Mouse (Mus musculus) stomach, embryonic 15.5 days (tissue): Measurements from ENCODE around the gene Moap1. TPM values are rescaled to one million over a fixed set of nuclear protein-coding genes. Genes with fewer than 3 reads are reported as not detected.

ENCODE experiments used
- ATAC-seq: fragments of 200-750 bp; cut with Nextera tagmentation; 2 replicates; pipeline ENCODE4 v1.8.0; 2017; ENCODE audit warnings: low read depth, moderate number of reproducible peaks, moderate TSS enrichment; ENCODE audit not compliant: insufficient read depth, low FRiP score
- H3K27ac ChIP-seq: fragments of 300-500 bp; sonication (generic); 2 replicates; pipeline ENCODE4 v1.5.1; 2015; ENCODE audit warnings: mild to moderate bottlenecking, inconsistent platforms
- H3K27me3 ChIP-seq: fragments of 300-500 bp; sonication (generic); replicated peaks from 2 replicates; pipeline ENCODE4 v1.6.1; 2015; ENCODE audit warnings: inconsistent platforms
- H3K36me3 ChIP-seq: fragments of 300-500 bp; sonication (generic); 2 replicates; pipeline ENCODE4 v1.6.1; 2015; ENCODE audit warnings: inconsistent platforms
- H3K4me1 ChIP-seq: fragments of 300-500 bp; sonication (generic); 2 replicates; pipeline ENCODE4 v1.6.1; 2015; ENCODE audit warnings: inconsistent platforms
- H3K4me2 ChIP-seq: fragments of 300-500 bp; sonication (generic); 2 replicates; pipeline ENCODE4 v1.6.1; 2015; ENCODE audit warnings: mild to moderate bottlenecking, inconsistent platforms
- H3K4me3 ChIP-seq: fragments of 300-500 bp; sonication (generic); replicated peaks from 2 replicates; pipeline ENCODE4 v1.5.1; 2015; ENCODE audit warnings: inconsistent platforms
- H3K9ac ChIP-seq: fragments of 300-500 bp; sonication (generic); 2 replicates; pipeline ENCODE4 v1.6.1; 2015; ENCODE audit warnings: inconsistent platforms
- H3K9me3 ChIP-seq: fragments of 300-500 bp; sonication (generic); 2 replicates; pipeline ENCODE4 v1.6.1; 2016; ENCODE audit warnings: inconsistent platforms
- WGBS: fragments of 180-500 bp; shearing (Covaris S2); methylation state at CpG from one replicate; pipeline ENCODE4 v1.1.7; 2015; 5-methylcytosine and 5-hydroxymethylcytosine counted together
- polyA plus RNA-seq: library from polyadenylated mRNA; unstranded; fragments of >200 nt; fragmentation: Nextera tagmentation; extraction: Ambion mirVana; gene quantifications from 2 replicates; pipeline ENCODE4 v1.2.1, GENCODE M21; 2015

Moap1 gene
- polyA plus RNA-seq, 1 experiment from 2014 or later = 20.7 TPM

DNA sequence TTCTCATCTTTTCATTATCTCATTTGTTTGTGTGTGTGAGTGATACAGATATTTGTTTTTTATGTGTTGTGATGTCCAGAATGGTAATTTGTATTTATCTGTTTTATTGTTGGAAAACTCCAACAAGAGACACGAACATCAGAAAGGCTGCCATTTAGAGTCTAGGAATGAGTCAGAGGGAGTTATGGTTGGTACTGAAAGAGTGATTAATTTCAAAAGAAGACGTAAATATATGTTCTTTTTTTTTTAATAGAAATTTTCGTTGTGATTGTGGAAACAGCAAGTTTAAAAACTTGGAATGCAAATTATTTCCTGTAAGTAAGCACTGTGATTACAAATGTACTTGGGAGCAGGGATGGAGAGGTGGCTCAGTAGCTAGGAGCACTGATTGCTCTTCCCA, 18.2 kb upstream of the Moap1 start:
- Histone ChIP-seq H3K4me3 (no peak overlapping the region), H3K4me2 (no peak overlapping the region), H3K4me1 (peaks cover 14% of the 10 kb centered on the region; the same call in 1 of the 2 replicates), H3K27me3 (no peaks in the 10 kb centered on the region), H3K9me3 (no peaks in the 10 kb centered on the region), H3K9ac (no peak overlapping the region), H3K27ac (no peak overlapping the region), H3K36me3 (peaks cover 10% of the 10 kb centered on the region)
- 82% methylated on average over 3 of the region's 3 CpGs for WGBS
- no peak for ATAC-seq

DNA sequence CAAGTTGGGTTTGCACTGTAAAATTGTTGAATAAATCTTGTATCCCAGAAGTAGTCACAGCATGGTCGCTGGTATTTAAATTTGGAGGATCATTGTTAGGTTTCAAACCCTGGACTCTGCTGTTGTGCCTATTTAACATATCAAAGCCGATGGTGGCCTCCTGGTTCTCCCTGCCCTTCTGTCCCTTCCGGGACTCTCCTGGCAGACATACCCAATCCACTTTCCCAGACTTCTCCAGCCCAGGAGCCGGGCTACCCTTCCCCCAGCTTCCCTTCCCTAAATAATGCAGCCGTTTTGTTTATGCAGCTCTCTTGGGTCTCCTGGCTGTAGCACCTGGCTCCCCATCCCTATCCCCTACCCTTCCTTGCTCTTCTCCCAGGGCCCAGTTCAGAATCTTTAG, 15.5 kb upstream of the Moap1 start:
- H3K4me1 ChIP-seq = peaks cover 18% of the 10 kb centered on the region; the same call in 1 of the 2 replicates
- WGBS = 3% methylated on average over 5 of the region's 5 CpGs
- H3K27ac ChIP-seq = no peak overlapping the region
- H3K4me3 ChIP-seq = peak overlapping the region; percentile 66
- H3K4me2 ChIP-seq = peak overlapping the region; percentile 67
- peaks cover 2% of the 10 kb centered on the region; the same call in 1 of the 2 replicates for H3K36me3 ChIP-seq
- ATAC-seq = no peak
- no peaks in the 10 kb centered on the region for H3K27me3 ChIP-seq
- H3K9me3 ChIP-seq = no peaks in the 10 kb centered on the region
- H3K9ac ChIP-seq = peak overlapping the region; percentile 60

DNA sequence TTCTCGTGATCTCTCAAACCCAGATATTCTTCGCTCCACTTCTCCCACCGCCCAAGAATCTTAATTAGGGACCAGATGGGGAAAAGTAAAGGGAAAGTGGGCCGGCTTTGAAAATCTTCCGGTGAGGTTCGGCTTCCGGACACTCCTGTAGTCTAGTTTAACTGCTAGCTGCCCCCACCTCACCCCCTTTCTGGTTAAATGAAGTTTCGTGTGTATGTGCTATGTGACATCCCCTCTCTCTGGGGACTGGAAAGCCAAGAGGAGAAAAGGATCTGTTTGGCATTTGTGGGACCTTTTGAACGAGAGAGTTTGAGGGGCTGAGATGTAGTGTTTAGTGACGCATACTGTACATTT, 14.9 kb upstream of the Moap1 start, which contains the start of gene Gm20604:
Gene Gm20604, minus strand, starts transcription at position 270 of the 354 bp plus-strand sequence.
- Histone ChIP-seq H3K9me3 (no peaks in the 10 kb centered on the region), H3K4me3 (peak within 1 kb of the TSS; percentile 66), H3K4me1 (peaks cover 18% of the 10 kb centered on the region; the same call in 1 of the 2 replicates), H3K27ac (peak within 1 kb of the TSS; percentile 93), H3K27me3 (no peaks in the 10 kb centered on the region), H3K9ac (peak within 1 kb of the TSS; percentile 68), H3K4me2 (peak within 1 kb of the TSS; percentile 68), H3K36me3 (no peaks in the 10 kb centered on the region)
- no peak for ATAC-seq
- WGBS = under 1% methylated on average over 10 of the region's 10 CpGs

DNA sequence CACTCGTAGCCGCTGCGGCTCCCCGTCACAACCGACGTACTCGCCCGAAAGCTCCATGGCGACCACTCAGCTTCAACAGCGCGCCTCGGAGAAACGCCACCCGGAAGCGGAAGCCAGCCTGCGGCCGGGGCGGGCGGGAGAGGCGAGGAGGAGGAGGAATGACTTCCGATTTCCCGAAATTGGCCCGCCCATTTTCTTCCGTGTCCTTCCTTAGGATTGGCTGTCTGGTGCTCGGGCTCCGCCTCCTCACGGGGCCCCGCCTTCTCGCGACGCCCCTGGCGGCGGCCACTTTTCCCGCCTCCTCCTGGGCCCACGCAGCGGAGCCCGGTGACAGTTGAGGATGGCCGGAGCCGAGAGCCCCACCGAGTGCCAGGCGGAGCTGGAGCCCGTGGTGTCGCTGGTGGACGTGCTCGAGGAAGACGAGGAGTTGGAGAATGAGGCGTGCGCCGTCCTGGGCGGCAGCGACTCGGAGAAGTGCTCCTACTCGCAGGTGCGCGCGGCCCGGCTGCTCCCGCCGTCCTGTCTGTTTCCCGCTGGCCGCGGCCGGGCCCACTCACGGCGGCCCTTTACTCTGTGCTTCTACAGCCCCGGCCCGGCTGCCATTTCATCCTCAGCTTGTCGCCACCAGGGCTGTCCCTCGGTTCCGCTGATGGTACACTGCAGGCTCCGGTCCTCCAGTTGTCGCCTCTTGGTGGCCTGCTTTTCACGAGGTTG, 14.4 kb upstream of the Moap1 start, which contains the start of the genes Gm28051, Gon7 and Ubr7:
Gene Gm28051, minus strand, starts transcription at position 77 of the 714 bp plus-strand sequence.
Gene Gon7, minus strand, starts transcription at position 115 of the 714 bp plus-strand sequence.
Gene Ubr7, plus strand, starts transcription at position 279 of the 714 bp plus-strand sequence.
- Histone ChIP-seq H3K27me3 (no peaks in the 10 kb centered on the region), H3K4me1 (peaks cover 18% of the 10 kb centered on the region; the same call in 1 of the 2 replicates), H3K9ac (peak within 1 kb of the TSS; percentile 68), H3K4me3 (peak within 1 kb of the TSS; percentile 66), H3K36me3 (no peaks in the 10 kb centered on the region), H3K9me3 (no peaks in the 10 kb centered on the region), H3K27ac (peak within 1 kb of the TSS; percentile 93), H3K4me2 (peak within 1 kb of the TSS; percentile 68)
- under 1% methylated on average over 73 of the region's 73 CpGs for WGBS
- ATAC-seq = peak; percentile 95

DNA sequence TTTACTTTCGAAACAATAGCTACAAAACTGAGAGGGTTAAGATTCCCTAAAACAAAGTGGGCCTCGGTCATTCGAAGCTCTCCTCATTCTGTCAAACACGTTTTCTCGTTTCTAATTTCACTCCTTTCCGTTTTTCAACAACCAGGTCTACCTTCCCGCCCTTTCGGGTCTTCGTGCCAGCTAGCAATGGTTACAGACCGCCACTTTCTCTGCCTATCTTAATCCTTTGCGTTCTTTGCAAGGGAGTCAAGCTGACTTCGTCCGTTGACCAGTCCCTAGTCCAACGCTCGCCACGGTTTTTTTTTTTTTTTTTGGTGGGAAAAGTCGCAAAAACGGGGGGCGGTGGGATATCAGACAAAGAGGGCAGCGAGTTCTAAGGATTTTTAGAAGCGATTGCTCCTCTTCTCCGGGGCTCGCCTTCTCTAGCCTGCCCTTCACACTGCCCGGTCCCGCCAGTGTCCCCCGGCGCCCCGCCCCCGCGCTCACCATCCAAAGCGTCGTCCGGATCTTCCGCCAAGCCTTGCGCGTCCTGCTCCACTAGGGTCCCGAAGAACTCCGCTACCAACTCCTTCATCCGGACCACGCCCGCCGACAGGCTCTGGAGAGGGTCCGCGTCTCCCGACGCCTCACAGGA, 13.7 kb upstream of the Moap1 start:
- H3K36me3 ChIP-seq = no peaks in the 10 kb centered on the region
- ATAC-seq = peak; percentile 83
- H3K27me3 ChIP-seq = no peaks in the 10 kb centered on the region
- H3K4me1 ChIP-seq = peaks cover 18% of the 10 kb centered on the region; the same call in 1 of the 2 replicates
- peak overlapping the region; percentile 93 for H3K27ac ChIP-seq
- WGBS = under 1% methylated on average over 46 of the region's 46 CpGs
- peak overlapping the region; percentile 68 for H3K4me2 ChIP-seq
- H3K9me3 ChIP-seq = no peaks in the 10 kb centered on the region
- H3K9ac ChIP-seq = peak overlapping the region; percentile 68
- H3K4me3 ChIP-seq = peak overlapping the region; percentile 66

DNA sequence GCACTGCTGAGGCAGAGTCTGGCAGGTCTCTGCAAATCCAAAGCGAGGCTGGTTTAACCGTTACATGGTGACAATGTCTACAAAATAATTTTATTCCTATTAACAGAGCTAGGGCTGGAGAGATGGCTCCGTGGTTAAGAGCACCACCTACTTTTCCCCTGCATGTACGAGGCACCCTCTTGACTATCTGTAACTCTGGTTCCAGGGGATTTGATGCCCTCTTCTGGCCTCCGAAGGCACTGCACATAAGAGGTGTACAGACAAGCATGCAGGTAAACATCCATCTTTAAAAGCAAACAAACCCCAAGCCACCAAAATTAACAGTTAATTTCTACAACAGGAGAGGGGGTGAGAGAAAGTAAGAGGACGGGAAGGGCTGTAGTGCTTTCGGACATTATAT, 12.8 kb upstream of the Moap1 start:
- H3K4me3 ChIP-seq = peak overlapping the region; percentile 66
- no peaks in the 10 kb centered on the region for H3K27me3 ChIP-seq
- WGBS = 72% methylated on average over 7 of the region's 7 CpGs
- no peaks in the 10 kb centered on the region for H3K9me3 ChIP-seq
- no peak overlapping the region for H3K27ac ChIP-seq
- H3K36me3 ChIP-seq = no peaks in the 10 kb centered on the region
- no peak overlapping the region for H3K9ac ChIP-seq
- ATAC-seq = no peak
- peak overlapping the region; percentile 68 for H3K4me2 ChIP-seq
- H3K4me1 ChIP-seq = peaks cover 18% of the 10 kb centered on the region; the same call in 1 of the 2 replicates

DNA sequence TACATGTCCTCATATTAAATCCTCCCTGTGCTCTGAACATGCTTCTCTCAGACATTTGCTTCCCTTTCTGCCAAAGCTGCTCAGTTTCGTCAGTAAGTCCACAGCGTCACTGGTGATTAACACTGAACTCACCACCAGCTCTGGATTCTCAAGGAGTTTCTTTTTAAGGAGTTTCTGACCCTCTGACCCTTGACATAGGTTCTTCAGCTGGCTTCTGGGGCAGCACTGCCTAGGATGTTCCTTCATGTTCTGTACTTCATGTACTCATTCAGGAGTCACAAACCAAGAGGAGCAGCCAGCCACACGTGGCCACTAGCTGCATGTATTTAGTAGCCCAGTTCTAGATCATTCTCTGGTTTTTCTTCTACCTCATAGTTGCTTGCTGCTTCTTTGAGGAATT, 4.8 kb upstream of the Moap1 start:
- no peak overlapping the region for H3K27ac ChIP-seq
- peaks cover 5% of the 10 kb centered on the region; the same call in 1 of the 2 replicates for H3K4me1 ChIP-seq
- no peaks in the 10 kb centered on the region for H3K9me3 ChIP-seq
- no peak overlapping the region for H3K9ac ChIP-seq
- no peak overlapping the region for H3K4me3 ChIP-seq
- no peaks in the 10 kb centered on the region for H3K27me3 ChIP-seq
- no peak for ATAC-seq
- 78% methylated on average over 3 of the region's 3 CpGs for WGBS
- H3K4me2 ChIP-seq = no peak overlapping the region
- peaks cover 3% of the 10 kb centered on the region; the same call in 1 of the 2 replicates for H3K36me3 ChIP-seq

DNA sequence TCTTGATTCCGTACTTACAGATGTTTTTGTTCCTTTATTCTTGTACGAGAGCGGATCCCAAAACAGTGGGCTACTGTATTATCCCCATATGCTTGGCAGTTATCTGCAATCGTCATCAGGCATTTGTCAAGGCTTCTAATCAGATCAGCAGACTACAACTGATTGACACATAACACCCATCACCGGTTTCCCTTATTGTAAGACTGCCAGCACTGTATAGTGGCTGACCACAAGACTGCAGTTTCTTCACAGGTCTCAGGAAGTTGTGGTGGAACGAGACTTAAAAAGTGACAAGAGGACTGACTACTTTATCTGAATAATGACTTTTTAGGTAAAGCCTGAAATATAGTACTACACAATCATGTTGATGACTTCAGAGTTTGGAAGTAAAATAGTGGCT, 1.4 kb upstream of the Moap1 start:
- 54% methylated on average over 6 of the region's 6 CpGs for WGBS
- H3K4me1 ChIP-seq = peaks cover 11% of the 10 kb centered on the region
- H3K36me3 ChIP-seq = peaks cover 3% of the 10 kb centered on the region; the same call in 1 of the 2 replicates
- H3K9me3 ChIP-seq = no peaks in the 10 kb centered on the region
- H3K27me3 ChIP-seq = no peaks in the 10 kb centered on the region
- H3K4me2 ChIP-seq = peak overlapping the region; percentile 72
- peak overlapping the region; percentile 80; the same call in 1 of the 2 replicates for H3K4me3 ChIP-seq
- no peak for ATAC-seq
- H3K27ac ChIP-seq = no peak overlapping the region
- no peak overlapping the region for H3K9ac ChIP-seq

DNA sequence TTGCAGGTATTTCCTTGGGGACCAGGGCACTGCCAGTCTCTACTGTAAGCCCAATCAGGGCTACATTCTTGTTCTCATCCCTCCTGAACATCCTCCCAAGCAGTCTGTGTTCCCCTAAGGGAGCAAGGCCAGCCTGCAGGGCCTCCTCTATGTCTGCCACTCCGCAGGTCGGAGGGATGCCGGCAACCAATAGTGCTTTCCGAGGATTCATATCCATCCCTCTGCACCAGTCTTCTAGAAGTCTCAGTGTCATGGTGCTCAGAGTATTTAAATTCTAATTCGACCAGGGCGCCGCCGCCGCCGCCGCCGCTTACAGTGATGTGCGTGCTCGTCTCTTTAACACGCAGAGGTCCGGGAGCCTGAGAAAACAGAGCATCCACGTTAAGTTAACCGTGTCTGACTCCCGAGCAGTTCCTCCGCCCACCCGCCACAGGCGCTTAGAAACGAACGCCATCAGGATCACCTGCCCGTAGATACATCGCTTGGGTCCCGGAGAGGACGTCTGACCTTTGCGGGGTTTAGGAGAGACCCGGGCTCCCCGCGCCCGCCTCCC, 349 bp downstream of the Moap1 start:
- H3K27ac ChIP-seq = peak overlapping the region; percentile 94
- ATAC-seq = no peak

DNA sequence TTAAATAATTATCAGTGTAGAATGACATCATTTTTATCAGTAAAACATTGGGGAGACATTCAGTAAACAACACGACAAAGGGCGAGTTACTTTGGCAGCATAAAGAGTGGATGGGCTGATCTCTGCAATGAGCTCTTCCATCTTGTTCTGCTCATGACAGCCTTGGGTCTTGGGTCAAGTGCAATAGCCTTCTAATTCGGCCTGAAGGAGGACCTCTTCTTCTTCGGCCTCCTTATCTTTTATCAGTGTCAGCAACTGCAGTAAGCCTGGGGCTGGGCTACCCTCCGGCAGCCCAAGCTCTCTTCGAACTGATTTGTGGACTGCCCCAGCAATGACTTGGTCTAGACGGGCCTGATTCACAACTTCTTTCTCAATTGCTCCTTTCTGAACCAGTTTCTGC, 1.4 kb downstream of the Moap1 start:
- Histone ChIP-seq H3K9me3 (no peaks in the 10 kb centered on the region), H3K4me2 (no peak overlapping the region), H3K27me3 (no peaks in the 10 kb centered on the region), H3K4me1 (peaks cover 11% of the 10 kb centered on the region), H3K9ac (no peak overlapping the region), H3K36me3 (no peaks in the 10 kb centered on the region), H3K27ac (no peak overlapping the region), H3K4me3 (no peak overlapping the region)
- ATAC-seq = no peak
- WGBS = 74% methylated on average over 7 of the region's 7 CpGs

More for the DNA sequence above, 349 bp downstream of the Moap1 start:
- Histone ChIP-seq H3K4me1 (peaks cover 11% of the 10 kb centered on the region), H3K4me2 (peak overlapping the region; percentile 72), H3K9ac (peak overlapping the region; percentile 69), H3K36me3 (no peaks in the 10 kb centered on the region), H3K9me3 (no peaks in the 10 kb centered on the region), H3K4me3 (peak overlapping the region; percentile 80), H3K27me3 (no peaks in the 10 kb centered on the region)
- under 1% methylated on average over 33 of the region's 33 CpGs for WGBS

DNA sequence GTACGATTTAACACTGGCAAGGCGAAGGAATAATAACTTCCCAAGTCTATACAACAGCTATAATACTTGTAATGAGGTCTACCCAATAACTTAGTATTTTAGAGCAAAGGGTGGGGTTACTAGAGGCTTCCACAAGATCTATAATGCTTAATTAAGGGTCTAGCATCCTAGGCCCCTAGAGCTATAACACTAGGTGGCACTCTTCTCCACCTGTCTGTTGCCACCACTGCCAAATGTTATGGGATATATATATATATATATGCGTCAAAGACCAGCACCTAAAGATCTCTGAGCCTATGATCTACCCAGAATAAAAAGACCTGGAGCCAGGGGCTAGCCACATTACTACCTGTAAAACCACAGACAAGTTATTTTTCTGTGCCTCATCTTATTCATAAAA, 3.2 kb downstream of the Moap1 start:
- no peaks in the 10 kb centered on the region for H3K27me3 ChIP-seq
- no peak overlapping the region for H3K4me2 ChIP-seq
- no peak overlapping the region for H3K4me3 ChIP-seq
- no peak for ATAC-seq
- 69% methylated on average over 3 of the region's 3 CpGs for WGBS
- H3K9ac ChIP-seq = no peak overlapping the region
- H3K9me3 ChIP-seq = no peaks in the 10 kb centered on the region
- H3K27ac ChIP-seq = no peak overlapping the region
- H3K36me3 ChIP-seq = no peaks in the 10 kb centered on the region
- peaks cover 11% of the 10 kb centered on the region for H3K4me1 ChIP-seq

DNA sequence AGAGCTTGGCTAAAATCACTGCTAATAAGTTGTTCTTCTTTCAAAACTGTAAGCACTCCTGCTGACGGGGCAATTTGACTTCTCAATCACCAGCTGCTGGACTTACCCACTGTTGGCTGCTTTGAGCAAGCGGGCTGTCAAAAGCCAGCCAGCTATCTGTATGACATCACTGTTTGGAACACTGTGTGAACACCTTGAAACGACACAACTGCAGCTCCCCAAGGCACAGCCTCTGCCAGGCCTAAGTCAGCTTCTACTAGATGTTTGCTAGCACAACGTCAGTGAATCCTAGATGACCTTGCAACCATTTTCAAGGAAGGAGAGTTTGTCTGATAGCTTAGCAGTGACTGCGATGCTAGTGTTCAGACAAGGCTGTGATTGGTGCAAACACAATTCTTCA, 4.4 kb downstream of the Moap1 start:
- Histone ChIP-seq H3K9ac (no peak overlapping the region), H3K4me2 (no peak overlapping the region), H3K27me3 (no peaks in the 10 kb centered on the region), H3K27ac (no peak overlapping the region), H3K36me3 (no peaks in the 10 kb centered on the region), H3K9me3 (no peaks in the 10 kb centered on the region), H3K4me3 (no peak overlapping the region), H3K4me1 (peaks cover 6% of the 10 kb centered on the region; the same call in 1 of the 2 replicates)
- 70% methylated on average over 5 of the region's 5 CpGs for WGBS
- no peak for ATAC-seq
